Comparison of ENCODE assay signal across 24 mouse cellular contexts in the genomic region with DNA sequence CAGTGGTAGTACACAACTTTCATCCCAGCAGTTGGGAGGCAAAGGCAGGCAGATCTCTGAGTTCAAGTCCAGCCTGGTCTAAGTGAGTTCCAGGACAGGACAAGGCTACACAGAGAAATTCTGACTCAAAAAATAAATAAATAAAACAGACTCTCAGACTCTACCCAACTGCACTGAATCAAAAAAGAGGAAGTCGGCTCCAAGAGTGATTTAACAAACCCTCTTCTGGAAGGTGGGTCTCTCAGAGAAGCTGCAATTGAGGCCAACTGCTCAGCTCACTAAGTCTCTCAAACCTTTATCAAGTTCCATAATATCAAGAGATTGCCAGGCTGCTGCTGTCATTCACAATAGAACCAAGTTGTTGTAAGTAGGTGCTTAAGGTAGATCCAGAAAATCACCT. TPM values are rescaled to one million over a fixed set of nuclear protein-coding genes. Genes with fewer than 3 reads are reported as not detected.
"Had no signal": no experiment of that assay in that cellular context is flagged by ENCODE, and none has a peak within 500 bp of the region (broad histone marks: within the 10 kb centered on the region; RNA-seq: fewer than 3 reads in every experiment).

No protein-coding gene starts in this region.

- DNase-seq: kidney, adult 8-10 months; kidney, postnatal 25 days; layer of hippocampus, adult 9-11 months; liver; lung, adult 18-20 months; lung, postnatal 10 days; lung, postnatal 36 days; midbrain, embryonic 14.5 days; right cerebral cortex, adult 18-20 months; right cerebral cortex, postnatal 25 days; spleen, adult 18-20 months; thymus, postnatal 36 days had no signal

- H3K36me3 ChIP-seq: limb, embryonic 10.5 days; limb, embryonic 13.5 days; liver, embryonic 12.5 days; liver, embryonic 15.5 days; lung, embryonic 15.5 days; neural tube, embryonic 12.5 days; neural tube, embryonic 15.5 days; stomach, embryonic 15.5 days had no signal

- H3K9me3 ChIP-seq: limb, embryonic 10.5 days; limb, embryonic 13.5 days; liver, embryonic 12.5 days; liver, embryonic 15.5 days; lung, embryonic 15.5 days; neural tube, embryonic 12.5 days; neural tube, embryonic 15.5 days; stomach, embryonic 15.5 days had no signal

- ATAC-seq: liver, embryonic 12.5 days had no signal

- H3K4me1 ChIP-seq: liver, embryonic 15.5 days; stomach, embryonic 15.5 days had no signal

- H3K27ac ChIP-seq: kidney, postnatal 0 days; layer of hippocampus, adult 2 months; limb, embryonic 10.5 days; limb, embryonic 13.5 days; liver, embryonic 12.5 days; liver, embryonic 15.5 days; lung, embryonic 15.5 days; neural tube, embryonic 12.5 days; neural tube, embryonic 15.5 days; stomach, embryonic 15.5 days had no signal

- H3K9ac ChIP-seq: limb, embryonic 13.5 days; liver, embryonic 12.5 days; liver, embryonic 15.5 days; lung, embryonic 15.5 days; neural tube, embryonic 12.5 days; neural tube, embryonic 15.5 days; stomach, embryonic 15.5 days had no signal

- H3K4me2 ChIP-seq: limb, embryonic 13.5 days; liver, embryonic 12.5 days; liver, embryonic 15.5 days; lung, embryonic 15.5 days; neural tube, embryonic 12.5 days; neural tube, embryonic 15.5 days; stomach, embryonic 15.5 days had no signal

- H3K4me3 ChIP-seq: layer of hippocampus, adult 2 months; limb, embryonic 10.5 days; limb, embryonic 13.5 days; liver, embryonic 12.5 days; liver, embryonic 15.5 days; lung, embryonic 15.5 days; neural tube, embryonic 12.5 days; neural tube, embryonic 15.5 days; stomach, embryonic 15.5 days had no signal

RNA-seq across cellular contexts. Expression of gene Nphs2, which starts 1.9 kb away (rescaled TPM):
- total RNA-seq: layer of hippocampus, adult 2 months; megakaryocyte-erythroid progenitor cell, adult 5-6 weeks had no signal
- polyA plus RNA-seq: limb, embryonic 10.5 days; limb, embryonic 13.5 days; liver, embryonic 12.5 days; liver, embryonic 15.5 days; lung, embryonic 15.5 days; neural tube, embryonic 12.5 days had no signal

RNA-seq across cellular contexts. Expression of gene Tdrd5, which starts 5.1 kb away (rescaled TPM):
- total RNA-seq: megakaryocyte-erythroid progenitor cell, adult 5-6 weeks had no signal
- polyA plus RNA-seq: large intestine, adult 2 months; limb, embryonic 10.5 days had no signal
